Mouse (Mus musculus) stomach, postnatal 0 days (tissue): Measurements from ENCODE around the gene Hist1h1a. TPM values are rescaled to one million over a fixed set of nuclear protein-coding genes. Genes with fewer than 3 reads are reported as not detected.

Experiments used
- ATAC-seq: fragments of 200-750 bp; cut with Nextera tagmentation; 2 replicates; pipeline ENCODE4 v1.8.0; 2017; ENCODE audit not compliant: low FRiP score, low TSS enrichment
- DNase-seq: peaks from one replicate; pipeline ENCODE4 v3.0.0-alpha.2; 2016; ENCODE audit warnings: low spot score
- H3K27ac ChIP-seq: fragments of 300-500 bp; sonication (generic); replicated peaks from 2 replicates; pipeline ENCODE4 v1.5.1; 2014; ENCODE audit warnings: mild to moderate bottlenecking, control low read depth
- H3K27me3 ChIP-seq: fragments of 300-500 bp; sonication (generic); 2 replicates; pipeline ENCODE4 v1.6.1; 2014; ENCODE audit warnings: low read length; ENCODE audit not compliant: control insufficient read depth, insufficient read depth
- H3K36me3 ChIP-seq: fragments of 300-500 bp; sonication (generic); 2 replicates; pipeline ENCODE4 v1.6.1; 2014; ENCODE audit warnings: low read length, mixed read lengths; ENCODE audit not compliant: control insufficient read depth, insufficient read depth
- H3K4me1 ChIP-seq: fragments of 300-500 bp; sonication (generic); replicated peaks from 2 replicates; pipeline ENCODE4 v1.6.1; 2014; ENCODE audit warnings: antibody characterized with exemption; ENCODE audit not compliant: control insufficient read depth, insufficient read depth
- H3K4me2 ChIP-seq: fragments of 300-500 bp; sonication (generic); replicated peaks from 2 replicates; pipeline ENCODE4 v1.6.1; 2014; ENCODE audit warnings: low read depth, mild to moderate bottlenecking, control low read depth, moderate library complexity
- H3K4me3 ChIP-seq: fragments of 300-500 bp; sonication (generic); 2 replicates; pipeline ENCODE4 v1.5.1; 2014; ENCODE audit warnings: low read depth, low read length, control low read depth
- H3K9ac ChIP-seq: fragments of 300-500 bp; sonication (generic); 2 replicates; pipeline ENCODE4 v1.6.1; 2014; ENCODE audit warnings: mild to moderate bottlenecking, low read length, control low read depth, mixed read lengths
- H3K9me3 ChIP-seq: fragments of 300-500 bp; sonication (generic); 2 replicates; pipeline ENCODE4 v1.6.1; 2016; ENCODE audit warnings: low read length; ENCODE audit not compliant: control insufficient read depth
- CTCF ChIP-seq: IDR thresholded peaks from 2 replicates; pipeline ENCODE4 v1.5.1; 2016; ENCODE audit warnings: antibody characterized with exemption, low read depth, mild to moderate bottlenecking, moderate library complexity
- EP300 ChIP-seq: optimal IDR thresholded peaks from 2 replicates; pipeline ENCODE3; 2016; ENCODE audit warnings: antibody characterized with exemption
- WGBS: fragments of 180-500 bp; shearing (Covaris S2); extraction: QIAGEN DNeasy Blood & Tissue Kit; methylation state at CpG from one replicate; pipeline ENCODE4 v1.1.7; 2014; 5-methylcytosine and 5-hydroxymethylcytosine counted together
- polyA plus RNA-seq: library from polyadenylated mRNA; unstranded; fragments of >200 nt; fragmentation: Nextera tagmentation; extraction: Ambion mirVana; gene quantifications from 2 replicates; pipeline ENCODE4 v1.2.1, GENCODE M21; 2015

Hist1h1a gene
- polyA plus RNA-seq, 1 experiment from 2014 or later: 1.4 TPM

DNA sequence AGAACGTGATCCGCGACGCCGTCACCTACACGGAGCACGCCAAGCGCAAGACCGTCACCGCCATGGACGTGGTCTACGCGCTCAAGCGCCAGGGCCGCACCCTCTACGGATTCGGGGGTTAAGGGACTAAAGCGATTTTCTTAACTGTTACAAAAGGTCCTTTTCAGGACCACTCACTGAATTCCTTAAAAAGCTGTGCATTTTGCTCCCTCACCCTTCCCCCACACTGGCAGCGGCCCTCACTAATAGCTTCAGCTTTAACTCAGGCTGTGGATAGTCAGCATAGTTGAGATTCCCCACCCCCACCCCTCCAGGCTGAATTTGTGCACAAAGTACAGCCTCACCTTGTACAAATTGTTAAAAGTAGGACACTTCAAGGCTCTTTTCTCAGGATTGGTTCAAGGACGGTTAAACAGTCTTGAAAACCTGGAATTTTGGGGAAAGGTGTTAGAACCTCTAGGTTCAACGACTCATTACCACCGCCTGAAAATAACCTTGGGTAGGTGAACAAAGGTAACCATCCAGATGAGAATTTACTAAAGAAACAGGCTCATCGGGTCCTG lies 6.2 kb upstream of the Hist1h1a start:
- DNase-seq (peak; percentile 56), ATAC-seq (0 out of 2 replicates have a peak, but pooled peaks have one; percentile 1)
- H3K36me3 ChIP-seq: no peaks in the 10 kb centered on the region
- H3K9me3 ChIP-seq: no peaks in the 10 kb centered on the region
- no peaks in the 10 kb centered on the region for H3K4me1 ChIP-seq
- WGBS: under 1% methylated on average over 15 of the region's 23 CpGs
- H3K27me3 ChIP-seq: no peaks in the 10 kb centered on the region
- H3K4me2 ChIP-seq: peak overlapping the region; percentile 52
- peak overlapping the region; percentile 90 for H3K27ac ChIP-seq
- peak overlapping the region; percentile 61 for H3K9ac ChIP-seq
- no peak for TF ChIP-seq EP300
- no peak for TF ChIP-seq CTCF
- peak overlapping the region; percentile 35 for H3K4me3 ChIP-seq

DNA sequence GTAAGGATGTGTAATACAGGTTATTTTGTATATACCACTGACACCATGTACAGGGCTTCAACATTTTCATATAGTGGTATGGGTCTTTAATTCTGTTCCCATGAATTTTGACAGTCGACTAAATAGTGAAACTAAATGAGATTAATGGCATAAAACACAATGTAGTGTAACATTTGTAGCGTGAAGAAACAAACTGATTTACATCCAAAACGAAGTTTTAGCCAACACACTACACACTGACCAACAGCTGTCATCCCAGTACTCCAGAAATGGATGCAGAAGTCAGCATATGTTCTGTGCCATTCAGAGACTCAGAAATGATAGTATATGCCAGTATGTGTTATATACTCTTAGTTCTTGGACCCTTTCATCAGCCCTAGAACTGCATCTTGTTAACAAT lies 5.5 kb upstream of the Hist1h1a start:
- Histone ChIP-seq H3K4me3 (no peak overlapping the region), H3K4me1 (no peaks in the 10 kb centered on the region), H3K9ac (no peak overlapping the region), H3K9me3 (no peaks in the 10 kb centered on the region), H3K4me2 (no peak overlapping the region), H3K36me3 (no peaks in the 10 kb centered on the region), H3K27ac (no peak overlapping the region), H3K27me3 (no peaks in the 10 kb centered on the region)
- TF ChIP-seq CTCF (no peak), EP300 (no peak)
- 43% methylated on average over 3 of the region's 3 CpGs for WGBS
- no peak for DNase-seq
- no peak for ATAC-seq

DNA sequence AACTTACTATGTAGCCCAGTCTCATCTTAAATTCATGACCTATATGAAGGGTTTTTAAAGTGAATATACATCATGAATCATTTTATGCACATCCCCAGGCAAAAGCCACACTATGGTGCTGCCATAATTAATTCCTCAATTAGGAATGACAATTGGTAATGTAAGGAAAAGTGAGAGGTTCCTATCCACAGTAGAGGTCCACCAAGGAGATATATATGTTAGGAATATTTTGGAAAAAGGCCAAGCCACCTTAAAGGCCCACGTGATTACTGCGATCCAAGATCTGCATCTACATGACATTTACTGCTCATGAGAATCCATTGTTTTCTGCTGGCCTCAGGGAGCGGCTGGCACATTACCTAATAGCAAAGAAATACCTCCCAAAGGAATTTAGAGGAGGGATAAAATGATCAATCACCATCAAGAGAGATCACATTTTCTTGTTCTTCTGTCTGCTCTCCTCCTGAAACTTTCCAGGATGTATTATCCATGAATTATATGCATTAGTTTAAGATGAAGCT lies 4.2 kb upstream of the Hist1h1a start:
- H3K4me2 ChIP-seq: no peak overlapping the region

GRCm38 (mm10) chr13:23759916-23760239 lies 3.6 kb upstream of the Hist1h1a start:
- WGBS: 71% methylated on average over 1 of the region's 1 CpGs
- no peak overlapping the region for H3K4me3 ChIP-seq

More for the DNA sequence above, 4.2 kb upstream of the Hist1h1a start:
- no peaks in the 10 kb centered on the region for H3K9me3 ChIP-seq
- ATAC-seq: no peak
- H3K36me3 ChIP-seq: no peaks in the 10 kb centered on the region
- no peak for TF ChIP-seq CTCF
- no peak for TF ChIP-seq EP300
- DNase-seq: no peak
- H3K9ac ChIP-seq: no peak overlapping the region
- H3K4me3 ChIP-seq: no peak overlapping the region
- no peak overlapping the region for H3K27ac ChIP-seq
- no peaks in the 10 kb centered on the region for H3K27me3 ChIP-seq
- H3K4me1 ChIP-seq: peaks cover 3% of the 10 kb centered on the region; the same call in 1 of the 2 replicates
- WGBS: 60% methylated on average over 3 of the region's 3 CpGs

GRCm38 (mm10) chr13:23760240-23760971 lies 3.1 kb upstream of the Hist1h1a start:
- H3K27me3 ChIP-seq: no peaks in the 10 kb centered on the region
- H3K27ac ChIP-seq: peak overlapping the region; percentile 88
- H3K4me3 ChIP-seq: peak overlapping the region; percentile 52
- DNase-seq (peak; percentile 35), ATAC-seq (peak; percentile 2; the same call in 1 of the 2 replicates)
- peak overlapping the region; percentile 90 for H3K4me2 ChIP-seq
- peak overlapping the region; percentile 45 for H3K9ac ChIP-seq
- no peaks in the 10 kb centered on the region for H3K36me3 ChIP-seq
- H3K9me3 ChIP-seq: no peaks in the 10 kb centered on the region
- whole genome bisulfite sequencing: 2% methylated on average over 18 of the region's 27 CpGs
- no peak for TF ChIP-seq EP300
- peak; percentile 42 for TF ChIP-seq CTCF
- H3K4me1 ChIP-seq: peaks cover 3% of the 10 kb centered on the region; the same call in 1 of the 2 replicates

More at GRCm38 (mm10) chr13:23759916-23760239, 3.6 kb upstream of the Hist1h1a start:
- Histone ChIP-seq H3K27ac (no peak overlapping the region), H3K4me1 (peaks cover 3% of the 10 kb centered on the region; the same call in 1 of the 2 replicates), H3K36me3 (no peaks in the 10 kb centered on the region), H3K27me3 (no peaks in the 10 kb centered on the region), H3K4me2 (no peak overlapping the region), H3K9ac (no peak overlapping the region), H3K9me3 (no peaks in the 10 kb centered on the region)
- no peak for ATAC-seq
- DNase-seq: no peak
- TF ChIP-seq EP300 (no peak), CTCF (no peak)
